Mouse (Mus musculus) fat pad, adult 2 months (tissue): ENCODE results near the gene Atp6v1g2.

ENCODE experiments used
- DNase-seq: peaks from one replicate; pipeline ENCODE4 v3.0.0-alpha.2; 2011; ENCODE audit warnings: low read depth, low spot score; ENCODE audit errors: extremely low read depth

Atp6v1g2 gene

GRCm38 (mm10) chr17:35233114-35233980, at the start of gene Atp6v1g2:
Gene Atp6v1g2 (plus strand): TSS chr17:35233660.
- DNase-seq, result no peak

DNA sequence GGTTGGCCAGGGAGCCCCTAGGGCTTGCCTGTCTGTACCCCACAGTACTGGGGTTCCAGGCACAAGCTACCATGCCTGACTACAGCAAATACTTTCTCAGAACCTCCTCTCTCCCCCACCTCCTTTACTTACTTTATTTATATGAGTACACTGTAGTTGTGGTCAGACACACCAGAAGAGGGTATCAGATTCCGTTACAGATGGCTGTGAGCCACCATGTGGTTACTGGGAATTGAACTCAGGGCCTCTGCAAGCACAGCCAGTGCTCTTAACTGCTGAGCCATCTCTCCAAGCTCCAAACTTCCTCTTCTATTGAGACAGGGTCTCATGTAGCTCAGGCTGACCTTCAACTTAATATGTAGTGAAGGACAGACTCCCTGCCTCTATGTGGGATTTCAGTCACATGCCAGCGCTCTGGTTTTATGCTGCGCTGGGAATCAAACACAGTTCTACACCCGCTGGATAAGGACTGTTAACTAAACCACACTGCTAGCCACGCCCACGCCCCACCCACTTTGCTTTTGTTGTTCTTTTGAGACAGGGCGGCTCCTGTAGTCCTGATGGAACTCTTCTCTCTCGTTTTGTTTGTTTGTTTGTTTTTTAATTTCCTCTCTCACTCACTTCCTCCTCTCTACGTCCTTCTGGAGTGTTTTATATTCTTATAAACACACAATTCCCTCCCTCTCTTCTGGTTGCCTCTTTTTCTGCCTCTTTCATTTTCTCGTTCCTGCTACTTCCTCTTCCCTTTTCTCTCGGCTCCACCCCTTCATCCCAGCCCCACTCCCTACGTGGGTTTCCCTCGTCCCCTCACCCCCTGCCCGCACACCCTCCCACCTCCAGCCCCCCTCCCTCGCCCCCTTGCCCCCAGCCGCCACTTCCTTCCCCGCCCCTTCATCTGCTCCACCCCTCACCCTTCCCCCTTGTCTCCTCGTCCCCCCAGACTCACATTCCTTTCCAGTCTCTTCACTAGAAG, 47.5 kb upstream of the Atp6v1g2 start:
- no peak for DNase-seq

GRCm38 (mm10) chr17:35186681-35187080, 46.8 kb upstream of the Atp6v1g2 start:
- DNase-seq, result no peak

DNA sequence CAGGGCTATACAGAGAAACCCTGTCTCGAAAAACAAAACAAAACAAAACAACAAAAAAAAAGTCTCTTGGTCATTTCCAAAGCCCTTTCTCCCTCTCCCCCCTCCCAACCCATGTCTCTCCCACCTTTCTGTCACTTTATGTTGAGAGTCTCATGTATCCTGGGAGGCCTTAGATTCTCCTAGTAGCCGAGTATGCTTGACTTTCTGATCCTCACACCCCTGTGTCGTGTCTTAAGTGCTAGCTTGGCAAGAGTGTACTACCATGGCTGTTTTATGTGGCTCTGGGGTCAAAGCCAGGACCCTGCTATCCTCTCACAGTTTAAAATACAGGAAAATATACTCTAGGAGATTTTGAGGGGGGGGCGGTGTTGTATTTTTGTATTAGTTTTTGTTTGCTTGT, 46.1 kb upstream of the Atp6v1g2 start:
- DNase-seq, result no peak

- DNase-seq, result no peak
These were observed 45.4 kb upstream of the Atp6v1g2 start, which contains the start of gene Lst1 for GRCm38 (mm10) chr17:35187959-35188610. Gene Lst1 (minus strand): TSS chr17:35188439.

DNA sequence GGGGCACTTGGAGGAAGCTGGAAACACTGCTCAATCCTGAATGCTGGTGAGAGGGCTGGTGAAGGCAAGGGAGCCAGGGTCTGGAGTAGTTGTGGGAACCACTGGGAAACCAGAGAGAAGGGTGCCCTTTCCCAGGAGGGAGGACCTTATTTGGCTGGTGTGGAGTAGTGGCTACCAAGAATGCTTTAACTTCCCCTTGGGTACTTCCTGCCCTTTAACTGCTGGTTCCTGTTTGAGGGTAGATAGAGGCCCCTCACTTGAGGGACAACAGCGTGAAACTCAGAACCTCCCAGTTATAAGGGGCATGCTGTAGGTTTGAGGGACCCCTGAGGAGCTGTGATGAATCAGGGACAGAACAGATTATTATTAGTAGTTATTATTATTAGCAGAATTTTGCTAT, 44.3 kb upstream of the Atp6v1g2 start:
- DNase-seq, result no peak

DNA sequence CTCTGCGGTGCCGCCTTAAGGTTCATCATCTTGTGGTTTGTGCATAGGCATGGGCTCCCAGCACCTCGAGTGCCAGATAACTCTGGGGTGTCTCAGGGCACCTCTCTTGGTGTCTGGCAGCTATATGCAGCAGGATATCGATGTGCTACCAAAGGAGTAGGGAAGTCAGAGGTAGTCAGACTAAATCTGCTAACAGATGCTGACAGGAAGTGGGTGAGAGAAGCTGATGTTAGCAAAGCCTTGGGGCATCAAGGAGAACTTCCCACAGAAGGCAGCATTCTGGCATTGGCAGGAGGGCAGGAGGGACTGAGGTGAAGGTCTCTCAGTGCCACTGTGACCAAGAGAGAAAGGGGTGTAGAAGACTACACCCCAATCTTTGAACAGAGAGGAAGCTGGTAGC, 43.4 kb upstream of the Atp6v1g2 start:
- no peak for DNase-seq

DNA sequence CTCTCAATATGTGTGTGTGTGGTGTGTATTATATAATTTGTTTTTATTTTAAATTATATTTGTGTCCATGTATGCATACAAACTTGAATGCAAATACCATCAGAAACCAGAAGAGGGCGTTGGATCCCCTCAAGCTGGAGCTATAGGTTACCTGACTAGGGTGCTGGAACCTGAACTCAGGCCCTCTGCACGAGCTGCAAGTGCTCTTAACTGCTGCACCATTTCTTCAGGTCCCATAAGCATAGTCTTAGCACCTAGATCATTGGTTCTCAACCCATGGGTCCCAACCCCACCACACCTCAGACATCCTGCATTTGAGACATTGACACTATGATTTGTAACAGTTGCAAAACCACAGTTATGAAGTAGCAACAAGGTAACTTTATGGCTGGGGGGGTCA, 41.7 kb upstream of the Atp6v1g2 start:
- no peak for DNase-seq

DNA sequence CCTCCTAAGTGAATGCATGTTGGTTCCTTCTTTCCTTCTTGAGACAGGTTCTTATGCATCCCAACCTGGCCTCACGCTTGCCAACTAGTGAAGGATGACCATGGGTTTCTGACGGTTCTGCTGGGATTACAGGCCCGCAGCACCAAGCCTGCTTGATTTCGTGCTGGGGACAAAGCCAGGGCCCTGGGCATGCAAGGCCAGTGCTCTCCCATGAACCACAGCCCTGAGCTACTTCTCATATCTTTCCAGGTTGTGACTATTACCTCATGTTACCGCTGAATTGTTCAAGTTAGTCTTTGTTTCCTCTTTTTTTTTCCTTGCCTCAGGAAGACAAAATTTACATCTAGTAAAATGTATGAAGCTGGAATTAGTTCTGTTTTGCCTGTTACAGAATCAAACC, 40.5 kb upstream of the Atp6v1g2 start:
- no peak for DNase-seq

GRCm38 (mm10) chr17:35193881-35194843, 39.3 kb upstream of the Atp6v1g2 start, which contains the start of gene Ltb:
Gene Ltb (plus strand): TSS chr17:35194439.
- no peak for DNase-seq

DNA sequence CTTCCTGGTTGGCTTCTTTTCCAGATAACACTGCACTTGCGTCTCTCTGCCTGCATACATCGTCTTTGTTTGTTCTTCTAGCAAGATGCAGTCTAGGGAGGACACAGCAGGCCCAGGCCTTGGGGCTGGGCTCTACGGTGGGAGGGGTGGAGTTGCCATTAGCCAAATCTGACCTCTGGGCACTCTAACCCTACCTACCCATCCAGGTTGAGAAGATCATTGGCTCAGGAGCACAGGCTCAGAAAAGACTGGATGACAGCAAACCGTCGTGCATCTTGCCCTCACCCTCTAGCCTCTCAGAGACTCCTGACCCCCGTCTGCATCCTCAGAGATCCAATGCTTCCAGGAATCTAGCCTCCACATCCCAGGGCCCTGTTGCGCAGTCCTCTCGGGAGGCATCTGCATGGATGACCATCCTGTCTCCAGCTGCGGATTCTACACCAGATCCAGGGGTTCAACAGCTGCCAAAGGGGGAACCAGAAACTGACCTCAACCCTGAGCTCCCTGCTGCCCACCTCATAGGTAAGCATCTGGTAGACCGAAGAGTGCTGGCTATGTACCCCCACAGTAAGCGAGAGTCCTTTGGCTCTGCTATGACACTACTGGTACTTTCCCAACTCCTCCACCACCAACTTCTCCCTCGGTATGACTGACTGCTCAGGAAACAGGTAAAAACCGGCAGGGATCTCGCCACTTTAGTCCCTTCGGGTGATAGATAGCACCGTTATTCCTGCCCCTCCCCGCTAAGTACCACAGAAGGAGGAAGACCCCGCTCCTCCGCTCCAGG, 38.4 kb upstream of the Atp6v1g2 start:
- no peak for DNase-seq

DNA sequence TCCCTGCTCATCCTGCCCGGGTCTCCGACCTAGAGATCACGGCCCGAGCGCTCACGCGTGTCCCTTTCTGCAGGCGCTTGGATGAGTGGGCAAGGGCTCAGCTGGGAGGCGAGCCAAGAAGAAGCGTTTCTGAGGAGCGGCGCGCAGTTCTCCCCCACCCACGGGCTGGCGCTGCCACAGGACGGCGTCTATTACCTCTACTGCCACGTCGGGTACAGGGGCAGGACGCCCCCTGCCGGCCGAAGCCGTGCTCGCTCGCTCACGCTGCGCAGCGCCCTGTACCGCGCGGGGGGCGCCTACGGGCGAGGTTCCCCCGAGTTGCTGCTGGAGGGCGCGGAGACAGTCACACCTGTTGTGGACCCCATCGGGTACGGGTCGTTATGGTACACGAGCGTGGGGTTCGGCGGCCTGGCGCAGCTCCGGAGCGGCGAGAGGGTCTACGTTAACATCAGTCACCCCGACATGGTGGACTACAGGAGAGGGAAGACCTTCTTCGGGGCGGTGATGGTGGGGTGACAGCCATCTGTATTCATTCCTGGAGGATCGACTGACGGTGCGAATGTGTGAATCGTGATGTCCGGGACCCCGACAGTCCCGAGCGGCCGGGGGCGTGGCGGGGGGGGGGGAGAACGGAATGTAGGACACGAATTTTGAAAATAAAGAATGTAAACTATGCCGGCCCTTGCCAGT, 37.7 kb upstream of the Atp6v1g2 start:
- DNase-seq, result no peak

DNA sequence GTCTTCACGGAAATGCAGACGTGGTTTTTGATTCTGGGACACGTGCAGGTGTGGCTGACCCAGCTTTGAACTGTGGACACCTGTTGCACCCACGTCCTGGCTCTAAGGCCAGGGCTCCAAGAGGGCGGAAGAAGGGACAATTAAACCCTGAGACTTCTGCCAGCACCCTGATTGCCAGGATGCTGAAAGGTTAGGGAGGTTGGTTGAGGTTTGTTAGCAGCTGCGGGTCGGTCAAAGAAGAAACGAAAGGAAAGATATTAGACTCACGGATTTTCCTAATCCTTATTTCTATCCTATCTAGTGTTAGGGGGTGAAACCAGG, 37.2 kb upstream of the Atp6v1g2 start:
- no peak for DNase-seq

DNA sequence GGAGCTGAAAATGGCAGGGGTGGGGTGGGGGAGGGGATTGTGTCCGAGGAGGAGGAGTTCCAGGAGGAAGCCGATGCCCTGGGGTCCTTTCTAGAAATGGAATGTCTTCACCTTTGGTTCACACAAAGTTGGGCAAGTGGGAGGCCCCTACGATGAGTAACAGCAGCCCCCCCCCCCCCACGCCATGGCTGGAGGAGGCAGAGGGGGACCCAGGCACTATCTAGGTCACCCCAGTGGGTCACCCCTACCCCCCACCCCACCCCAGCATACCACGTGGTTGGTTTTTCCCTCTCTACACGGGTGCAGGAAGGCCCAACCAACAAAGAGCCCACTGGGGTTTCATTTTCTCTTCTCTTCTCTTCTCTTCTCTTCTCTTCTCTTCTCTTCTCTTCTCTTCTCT, 36.3 kb upstream of the Atp6v1g2 start:
- no peak for DNase-seq

DNA sequence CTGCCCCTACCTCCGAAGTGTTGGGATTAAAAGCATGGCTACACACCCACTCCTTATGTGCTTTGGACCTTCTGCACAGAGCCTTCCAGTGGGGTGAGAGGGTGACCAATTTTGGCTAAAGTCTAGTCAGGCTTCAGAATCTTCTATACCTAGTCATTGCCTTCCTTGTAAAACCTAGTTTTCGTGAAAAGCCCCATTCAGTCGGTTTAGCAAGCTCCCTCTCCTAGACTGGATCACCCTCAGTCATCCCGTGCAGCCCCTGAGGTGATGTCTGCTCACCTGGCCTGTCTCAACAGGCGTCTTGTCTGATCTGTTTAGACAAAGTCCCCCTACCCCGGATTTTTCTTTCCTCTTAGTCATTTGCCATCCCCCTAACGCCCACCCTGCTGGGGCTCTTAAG, 35.4 kb upstream of the Atp6v1g2 start:
- no peak for DNase-seq

DNA sequence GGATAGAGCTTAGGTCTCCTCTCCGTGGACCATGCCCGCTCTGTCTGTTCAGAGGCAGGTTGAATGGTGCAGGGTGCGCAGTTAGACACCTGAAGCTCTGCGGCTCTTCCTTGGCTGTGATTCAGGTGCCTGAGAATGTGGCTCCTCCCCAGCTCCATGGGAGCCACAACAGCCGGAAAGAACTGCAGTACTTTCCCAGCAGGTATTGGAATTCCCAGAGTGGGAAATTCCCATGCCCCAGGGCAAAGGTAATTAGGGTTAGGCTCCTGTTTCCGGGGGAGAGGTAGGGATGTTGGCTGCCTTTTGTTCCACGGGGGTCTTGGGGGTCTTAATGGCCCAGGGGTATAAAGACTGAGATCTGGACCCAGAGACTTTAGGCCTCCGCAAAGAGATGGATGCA, 34.5 kb upstream of the Atp6v1g2 start:
- DNase-seq, result no peak

GRCm38 (mm10) chr17:35200398-35200797, 33.1 kb upstream of the Atp6v1g2 start:
- DNase-seq, result no peak

DNA sequence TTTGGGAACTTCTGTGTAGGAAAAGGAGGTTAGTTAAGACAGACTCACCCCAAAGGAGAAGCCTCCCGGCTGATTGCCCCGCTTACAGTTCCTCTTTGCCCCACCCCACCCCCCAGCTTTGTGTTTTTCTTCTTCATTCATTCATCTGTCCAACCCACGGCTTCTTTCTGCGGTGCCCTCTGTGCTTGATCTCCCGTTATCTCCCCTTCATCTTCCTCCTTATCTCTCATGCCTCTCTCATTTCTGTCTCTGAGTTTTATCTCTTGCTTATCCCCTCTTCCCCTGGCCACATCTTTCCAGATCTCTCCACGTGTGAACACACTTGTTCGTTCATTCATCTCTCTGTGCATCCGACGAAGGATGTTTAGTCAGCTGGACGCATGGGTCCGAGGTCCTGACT, 32.3 kb upstream of the Atp6v1g2 start:
- DNase-seq, result no peak

- DNase-seq, result no peak
These were observed 31.7 kb upstream of the Atp6v1g2 start, which contains the start of gene Tnf for GRCm38 (mm10) chr17:35201787-35202186. Gene Tnf (minus strand): TSS chr17:35202007.
